Comparison of ENCODE assay signal across 49 mouse cellular contexts in genomic region chr8:45324151-45324550, GRCm38 (mm10). TPM values are rescaled to one million over a fixed set of nuclear protein-coding genes. Genes with fewer than 3 reads are reported as not detected.
"Had no signal": no experiment of that assay in that cellular context is flagged by ENCODE, and none has a peak within 500 bp of the region (broad histone marks: within the 10 kb centered on the region; RNA-seq: fewer than 3 reads in every experiment).

No protein-coding gene starts in this region.

- H3K9ac ChIP-seq: heart, embryonic 12.5 days; heart, embryonic 13.5 days; heart, embryonic 15.5 days; hindbrain, embryonic 12.5 days; hindbrain, embryonic 13.5 days; hindbrain, embryonic 14.5 days; hindbrain, embryonic 15.5 days; intestine, embryonic 15.5 days; kidney, embryonic 15.5 days had no signal

- DNase-seq: heart, postnatal 10 days; heart, postnatal 14 days; heart, postnatal 36 days; heart, postnatal 4 days; kidney, adult 11 months; kidney, adult 18-20 months; kidney, adult 8-10 months; kidney, postnatal 10 days; kidney, postnatal 14 days; kidney, postnatal 25 days; kidney, postnatal 36 days; kidney, postnatal 4 days; layer of hippocampus, adult 9-11 months; layer of hippocampus, postnatal 36 days had no signal

- H3K4me2 ChIP-seq: heart, embryonic 11.5 days; heart, embryonic 12.5 days; heart, embryonic 13.5 days; heart, embryonic 15.5 days; hindbrain, embryonic 12.5 days; hindbrain, embryonic 13.5 days; hindbrain, embryonic 14.5 days; hindbrain, embryonic 15.5 days; intestine, embryonic 15.5 days; kidney, embryonic 15.5 days had no signal

- ATAC-seq: hindbrain, embryonic 16.5 days; hindbrain, postnatal 0 days; inflammation-experienced regulatory T-cells, adult 6 months; intestine, embryonic 15.5 days; intestine, embryonic 16.5 days; intestine, postnatal 0 days had no signal

- H3K27ac ChIP-seq: heart, embryonic 10.5 days; heart, embryonic 13.5 days; heart, embryonic 15.5 days; hindbrain, embryonic 10.5 days; hindbrain, embryonic 12.5 days; hindbrain, embryonic 13.5 days; hindbrain, embryonic 14.5 days; hindbrain, embryonic 15.5 days; hindbrain, postnatal 0 days; intestine, embryonic 15.5 days; kidney, embryonic 15.5 days; kidney, postnatal 0 days; layer of hippocampus, adult 2 months; left cerebral cortex, adult 2 months had no signal

- H3K9me3 ChIP-seq: heart, embryonic 10.5 days; heart, embryonic 12.5 days; heart, embryonic 13.5 days; heart, embryonic 15.5 days; hindbrain, embryonic 10.5 days; hindbrain, embryonic 12.5 days; hindbrain, embryonic 13.5 days; hindbrain, embryonic 15.5 days; intestine, embryonic 15.5 days; kidney, embryonic 15.5 days had no signal

- H3K4me3 ChIP-seq: heart, embryonic 10.5 days; heart, embryonic 12.5 days; heart, embryonic 13.5 days; heart, embryonic 15.5 days; hindbrain, embryonic 10.5 days; hindbrain, embryonic 12.5 days; hindbrain, embryonic 13.5 days; hindbrain, embryonic 15.5 days; intestine, embryonic 15.5 days; kidney, embryonic 15.5 days; layer of hippocampus, adult 2 months; left cerebral cortex, adult 2 months had no signal

- H3K27me3 ChIP-seq: heart, embryonic 12.5 days; heart, embryonic 13.5 days; heart, embryonic 15.5 days; hindbrain, embryonic 12.5 days; hindbrain, embryonic 13.5 days; hindbrain, embryonic 15.5 days; intestine, embryonic 15.5 days; kidney, embryonic 15.5 days had no signal

- H3K4me1 ChIP-seq: heart, embryonic 10.5 days; heart, embryonic 15.5 days; hindbrain, embryonic 10.5 days; hindbrain, embryonic 12.5 days; hindbrain, embryonic 13.5 days; hindbrain, embryonic 15.5 days; intestine, embryonic 15.5 days; kidney, embryonic 15.5 days had no signal

- H3K36me3 ChIP-seq: heart, embryonic 10.5 days; heart, embryonic 12.5 days; heart, embryonic 13.5 days; heart, embryonic 15.5 days; hindbrain, embryonic 10.5 days; hindbrain, embryonic 12.5 days; hindbrain, embryonic 13.5 days; hindbrain, embryonic 15.5 days; intestine, embryonic 15.5 days; kidney, embryonic 15.5 days had no signal

RNA-seq across cellular contexts. Expression of gene Gm45753, which starts 15.9 kb away (rescaled TPM):
- total RNA-seq: heart, postnatal 10 days; heart, postnatal 14 days; heart, postnatal 25 days; heart, postnatal 36 days; heart, postnatal 4 days; hematopoietic stem cell, adult 5-6 weeks; hindbrain, postnatal 0 days; layer of hippocampus, adult 18-20 months; layer of hippocampus, adult 2 months; layer of hippocampus, postnatal 10 days; layer of hippocampus, postnatal 14 days; layer of hippocampus, postnatal 25 days; layer of hippocampus, postnatal 36 days; left cerebral cortex, adult 18-20 months; left cerebral cortex, adult 2 months had no signal
- polyA plus RNA-seq: heart, embryonic 10.5 days; heart, embryonic 11.5 days; heart, embryonic 12.5 days; heart, embryonic 14.5 days; heart, embryonic 15.5 days; heart, postnatal 0 days; hindbrain, embryonic 10.5 days; hindbrain, embryonic 11.5 days; hindbrain, embryonic 12.5 days; hindbrain, embryonic 13.5 days; hindbrain, embryonic 14.5 days; hindbrain, embryonic 15.5 days; hindbrain, embryonic 16.5 days; hindbrain, postnatal 0 days; inflammation-experienced regulatory T-cells, adult 6 months; intestine, embryonic 14.5 days; intestine, postnatal 0 days; kidney, embryonic 14.5 days; kidney, embryonic 16.5 days; large intestine, adult 2 months had no signal

RNA-seq across cellular contexts. Expression of gene Klkb1, which starts 29.5 kb away (rescaled TPM):
- total RNA-seq: heart, postnatal 10 days; heart, postnatal 14 days; heart, postnatal 25 days; heart, postnatal 36 days; heart, postnatal 4 days; hematopoietic stem cell, adult 5-6 weeks; layer of hippocampus, adult 18-20 months; layer of hippocampus, adult 2 months; layer of hippocampus, postnatal 14 days; layer of hippocampus, postnatal 36 days; left cerebral cortex, adult 18-20 months; left cerebral cortex, adult 2 months had no signal
- polyA plus RNA-seq: heart, embryonic 10.5 days; heart, embryonic 11.5 days; heart, embryonic 12.5 days; heart, embryonic 13.5 days; heart, embryonic 14.5 days; heart, embryonic 15.5 days; heart, embryonic 16.5 days; heart, postnatal 0 days; hindbrain, embryonic 10.5 days; hindbrain, embryonic 11.5 days; hindbrain, embryonic 12.5 days; hindbrain, embryonic 13.5 days; hindbrain, embryonic 14.5 days; intestine, embryonic 14.5 days; intestine, postnatal 0 days had no signal

RNA-seq across cellular contexts. Expression of gene Fam149a, which starts 57.9 kb away (rescaled TPM):
- total RNA-seq: hematopoietic stem cell, adult 5-6 weeks had no signal
- polyA plus RNA-seq: inflammation-experienced regulatory T-cells, adult 6 months had no signal
